Mouse (Mus musculus) MEL (cell line): ENCODE data around the gene Smtnl2. TPM values are rescaled to one million over a fixed set of nuclear protein-coding genes. Genes with fewer than 3 reads are reported as not detected.

Experiments used
- DNase-seq: peaks from one replicate; pipeline ENCODE4 v3.0.0; 2011; ENCODE audit warnings: low read depth, low spot score
- H3K27ac ChIP-seq: 2 replicates; pipeline ENCODE4 v1.5.1; 2012; ENCODE audit warnings: low read depth, mild to moderate bottlenecking, control low read depth, low read length, moderate library complexity; ENCODE audit not compliant: control insufficient read depth
- H3K27me3 ChIP-seq, 2 experiments: fragments of 150-350 bp in 1 of 2; sonication (generic) in 1 of 2; 2 replicates each; pipeline ENCODE4 v1.6.1; 2012; ENCODE audit warnings: low read length in 2 of 2, mild to moderate bottlenecking in 2 of 2, improper control_type of control experiment in 1 of 2, moderate library complexity in 1 of 2; ENCODE audit not compliant: insufficient read depth in 2 of 2, control insufficient read depth in 1 of 2
- H3K36me3 ChIP-seq, 2 experiments: 2 replicates each; pipeline ENCODE4 v1.6.1; 2012 to 2014; ENCODE audit warnings: low read length in 2 of 2, improper control_type of control experiment in 1 of 2, inconsistent platforms in 1 of 2, mild to moderate bottlenecking in 1 of 2; ENCODE audit not compliant: insufficient read depth in 2 of 2, control insufficient read depth in 1 of 2
- H3K4me1 ChIP-seq, 2 experiments: fragments of 150-350 bp in 1 of 2; sonication (generic) in 1 of 2; 2 replicates each; pipeline ENCODE4 v1.6.1; 2012; ENCODE audit warnings: low read length in 2 of 2, improper control_type of control experiment in 1 of 2, mild to moderate bottlenecking in 1 of 2; ENCODE audit not compliant: insufficient read depth in 2 of 2, control insufficient read depth in 1 of 2
- H3K4me3 ChIP-seq, 2 experiments: fragments of 150-350 bp in 1 of 2; sonication (generic) in 1 of 2; 2 replicates each; pipeline ENCODE4 v1.5.1; 2012; ENCODE audit warnings: low read depth in 2 of 2, low read length in 2 of 2, mild to moderate bottlenecking in 2 of 2, moderate library complexity in 2 of 2, control low read depth in 1 of 2, improper control_type of control experiment in 1 of 2; ENCODE audit not compliant: control insufficient read depth in 1 of 2, insufficient read depth in 1 of 2
- H3K79me2 ChIP-seq: 2 replicates; pipeline ENCODE4 v1.6.1; 2012; ENCODE audit warnings: mild to moderate bottlenecking, low read length, moderate library complexity; ENCODE audit not compliant: control insufficient read depth, poor library complexity, insufficient read depth
- H3K9ac ChIP-seq: 2 replicates; pipeline ENCODE4 v1.6.1; 2012; ENCODE audit warnings: low read depth, mild to moderate bottlenecking, control low read depth, low read length, moderate library complexity; ENCODE audit not compliant: control insufficient read depth, poor library complexity, severe bottlenecking
- H3K9me3 ChIP-seq: fragments of 150-350 bp; sonication (generic); replicated peaks from 2 replicates; pipeline ENCODE4 v1.6.1; 2012; ENCODE audit warnings: mild to moderate bottlenecking, low read length, improper control_type of control experiment, moderate library complexity; ENCODE audit not compliant: insufficient read depth
- CHD2 ChIP-seq: IDR thresholded peaks from 2 replicates; pipeline ENCODE4 v1.6.1; 2011; ENCODE audit warnings: low read length, improper control_type of control experiment
- CTCF ChIP-seq, 3 experiments: IDR thresholded peaks in 2 of 3; conservative IDR thresholded peaks in 1 of 3; 2 replicates each; pipeline ENCODE4 v1.5.1; 2011 to 2012; ENCODE audit warnings: low read length in 3 of 3, low read depth in 2 of 3, mild to moderate bottlenecking in 2 of 3, improper control_type of control experiment in 1 of 3, inconsistent platforms in 1 of 3, mixed read lengths in 1 of 3, moderate library complexity in 1 of 3; ENCODE audit not compliant: control insufficient read depth in 1 of 3, insufficient read depth in 1 of 3, poor library complexity in 1 of 3, severe bottlenecking in 1 of 3
- GABPA ChIP-seq: IDR thresholded peaks from 2 replicates; pipeline ENCODE4 v1.6.1; 2012; ENCODE audit warnings: low read depth, mild to moderate bottlenecking, inconsistent platforms, low read length, improper control_type of control experiment, moderate library complexity
- GATA1 ChIP-seq: IDR thresholded peaks from 2 replicates; pipeline ENCODE4 v1.6.1; 2011; ENCODE audit warnings: low read depth, low read length, improper control_type of control experiment
- HCFC1 ChIP-seq: IDR thresholded peaks from 2 replicates; pipeline ENCODE4 v1.6.1; 2012; ENCODE audit warnings: low read depth, mild to moderate bottlenecking, inconsistent platforms, low read length, improper control_type of control experiment, moderate library complexity
- KAT2A ChIP-seq: conservative IDR thresholded peaks from 2 replicates; pipeline ENCODE4 v1.6.1; 2012; ENCODE audit warnings: low read depth, low read length, improper control_type of control experiment, inconsistent platforms
- MAX ChIP-seq: IDR thresholded peaks from 2 replicates; pipeline ENCODE4 v1.6.1; 2011; ENCODE audit warnings: low read length, improper control_type of control experiment
- MAZ ChIP-seq: IDR thresholded peaks from 2 replicates; pipeline ENCODE4 v1.6.1; 2012; ENCODE audit warnings: low read depth, mild to moderate bottlenecking, inconsistent platforms, low read length, improper control_type of control experiment
- MEF2A ChIP-seq: IDR thresholded peaks from 2 replicates; pipeline ENCODE4 v1.6.1; 2014; ENCODE audit warnings: low read depth, mild to moderate bottlenecking, inconsistent platforms, low read length, improper control_type of control experiment; ENCODE audit not compliant: poor library complexity, insufficient replicate concordance, severe bottlenecking; ENCODE audit errors: extremely low read depth
- MYB ChIP-seq: IDR thresholded peaks from 2 replicates; pipeline ENCODE4 v1.6.1; 2011; ENCODE audit warnings: mild to moderate bottlenecking, low read depth, low read length, improper control_type of control experiment
- MYC ChIP-seq: IDR thresholded peaks from 2 replicates; pipeline ENCODE4 v1.6.1; 2011; ENCODE audit warnings: low read depth, mild to moderate bottlenecking, low read length, improper control_type of control experiment, moderate library complexity
- NELFE ChIP-seq: IDR thresholded peaks from 2 replicates; pipeline ENCODE4 v1.6.1; 2011; ENCODE audit warnings: low read depth, low read length, improper control_type of control experiment
- POLR2A ChIP-seq, 2 experiments: IDR thresholded peaks; 2 replicates each; pipeline ENCODE4 v1.6.1; 2011 to 2012; ENCODE audit warnings: low read length in 2 of 2, mild to moderate bottlenecking in 2 of 2, control low read depth in 1 of 2, improper control_type of control experiment in 1 of 2, low read depth in 1 of 2, moderate library complexity in 1 of 2; ENCODE audit not compliant: control insufficient read depth in 1 of 2, insufficient read depth in 1 of 2, poor library complexity in 1 of 2
- POLR2AphosphoS5 ChIP-seq: IDR thresholded peaks from 2 replicates; pipeline ENCODE4 v1.6.1; 2012; ENCODE audit warnings: low read depth, borderline replicate concordance, mild to moderate bottlenecking, inconsistent platforms, low read length, moderate library complexity, mixed read lengths
- RAD21 ChIP-seq: IDR thresholded peaks from 2 replicates; pipeline ENCODE4 v1.6.1; 2011; ENCODE audit warnings: mild to moderate bottlenecking, low read depth, low read length, improper control_type of control experiment
- TAL1 ChIP-seq: IDR thresholded peaks from 2 replicates; pipeline ENCODE4 v1.6.1; 2012; ENCODE audit warnings: mild to moderate bottlenecking, inconsistent platforms, low read length, moderate library complexity, mixed read lengths
- TBP ChIP-seq: IDR thresholded peaks from 2 replicates; pipeline ENCODE4 v1.8.0; 2011; ENCODE audit warnings: low read depth, low read length, improper control_type of control experiment
- USF2 ChIP-seq, 2 experiments: IDR thresholded peaks; 2 replicates each; pipeline ENCODE4 v1.6.1; 2011 to 2012; ENCODE audit warnings: improper control_type of control experiment in 2 of 2, low read length in 2 of 2, borderline replicate concordance in 1 of 2, inconsistent platforms in 1 of 2, low read depth in 1 of 2, mild to moderate bottlenecking in 1 of 2; ENCODE audit not compliant: insufficient read depth in 1 of 2
- ZMIZ1 ChIP-seq: IDR thresholded peaks from 2 replicates; pipeline ENCODE4 v1.6.1; 2012; ENCODE audit warnings: low read depth, mild to moderate bottlenecking, inconsistent platforms, low read length, improper control_type of control experiment, moderate library complexity
- polyA plus RNA-seq, 2 experiments: library from polyadenylated mRNA; stranded (reverse) in 1 of 2; unstranded in 1 of 2; fragments of >175 nt in 1 of 2; fragments of >200 nt in 1 of 2; gene quantifications; 2 replicates each; pipeline versions ENCODE4 v1.2.1 to v1.2.4; 2012; ENCODE audit warnings: low replicate concordance in 2 of 2, low read depth in 1 of 2; ENCODE audit not compliant: insufficient read length in 2 of 2, insufficient read depth in 1 of 2, missing spikeins in 1 of 2
- total RNA-seq: library from RNA; depleted of rRNA; stranded (reverse); fragments of 300-350 nt; gene quantifications from 2 replicates; pipeline ENCODE4 v1.2.3, GENCODE M21; 2012

Smtnl2 gene
- total and polyA plus RNA-seq, 3 experiments, result 10.2 to 10.9 TPM; not detected in 1

DNA sequence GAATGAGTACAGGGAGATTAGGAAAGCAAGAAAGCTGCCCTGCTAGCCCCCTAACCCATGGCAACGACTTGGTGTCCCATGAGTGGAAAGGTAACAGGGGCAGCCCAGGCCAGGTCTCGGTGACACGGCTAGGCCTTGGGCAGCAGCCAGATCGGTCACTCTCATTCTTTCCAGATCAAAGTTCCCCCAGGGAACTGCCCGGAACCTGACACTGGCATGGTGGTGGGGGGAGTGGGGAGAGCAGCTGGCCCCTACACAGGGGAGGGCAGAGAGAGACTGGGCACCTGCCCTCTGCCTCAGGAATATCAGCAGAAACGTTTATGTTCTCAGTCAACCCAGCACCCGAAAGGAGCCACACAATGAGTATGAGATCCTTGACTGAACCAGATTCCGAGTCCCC lies 6.7 kb upstream of the Smtnl2 start:
- H3K9me3 ChIP-seq, result no peaks in the 10 kb centered on the region
- no peak for DNase-seq
- H3K27me3 ChIP-seq, result no peaks in the 10 kb centered on the region
- H3K79me2 ChIP-seq, result no peaks in the 10 kb centered on the region
- peaks cover 12 to 35% of the 10 kb centered on the region in 2 experiments for H3K4me1 ChIP-seq
- TF ChIP-seq NELFE (no peak), HCFC1 (no peak), USF2 (IDR thresholded peaks at IDR 0.05; ENCODE audit: borderline replicate concordance in 1 of 2, insufficient read depth in 1 of 2, low read depth in 1 of 2, low read length in 2 of 2) (no peak), RAD21 (no peak), GABPA (no peak), MAZ (no peak), CTCF (IDR thresholded peaks at IDR 0.05 in 2 of 3, conservative IDR thresholded peaks at IDR 0.05 in 1 of 3; ENCODE audit: control insufficient read depth in 1 of 3, insufficient read depth in 1 of 3, low read depth in 2 of 3, low read length in 3 of 3, poor library complexity in 1 of 3, severe bottlenecking in 1 of 3) (no peak), TBP (no peak), MYC (no peak), POLR2AphosphoS5 (no peak), MAX (no peak), ZMIZ1 (no peak), KAT2A (no peak), POLR2A (IDR thresholded peaks at IDR 0.05; ENCODE audit: control insufficient read depth in 1 of 2, insufficient read depth in 1 of 2, low read depth in 1 of 2, low read length in 2 of 2, poor library complexity in 1 of 2) (no peak), CHD2 (no peak)
- no peak overlapping the region for H3K4me3 ChIP-seq
- peaks cover 0 to 18% of the 10 kb centered on the region in 2 experiments; a peak in 2 of 4 replicates for H3K36me3 ChIP-seq
- H3K27ac ChIP-seq, result no peak overlapping the region
- H3K9ac ChIP-seq, result no peak overlapping the region

GRCm38 (mm10) chr11:72417376-72417775 lies 5.9 kb upstream of the Smtnl2 start:
- Histone ChIP-seq H3K4me1 (peaks cover 12 to 34% of the 10 kb centered on the region in 2 experiments), H3K4me3 (no peak overlapping the region), H3K9me3 (no peaks in the 10 kb centered on the region), H3K27me3 (no peaks in the 10 kb centered on the region), H3K79me2 (no peaks in the 10 kb centered on the region)
- TF ChIP-seq MEF2A (no peak), GATA1 (no peak), MYB (no peak), TAL1 (no peak)
- TF ChIP-seq, all 39 proteins: peak for 0
- peaks cover 0 to 18% of the 10 kb centered on the region in 2 experiments; a peak in 2 of 4 replicates for H3K36me3 ChIP-seq
- no peak for DNase-seq
- no peak overlapping the region for H3K27ac ChIP-seq
- no peak overlapping the region for H3K9ac ChIP-seq
